Mouse (Mus musculus) liver, embryonic 12.5 days (tissue): ENCODE measurements around the gene Rps27a. TPM values are rescaled to one million over a fixed set of nuclear protein-coding genes. Genes with fewer than 3 reads are reported as not detected.
"Not testable (repeated sequence)": the region's sequence is repeated elsewhere in the genome, so short reads cannot be mapped to it uniquely, and the experiment has no call there.

Source experiments
- ATAC-seq: fragments of 200-750 bp; cut with Nextera tagmentation; 2 replicates; pipeline ENCODE4 v1.8.0; 2017; ENCODE audit warnings: moderate number of reproducible peaks, mild to moderate bottlenecking, moderate library complexity
- H3K27ac ChIP-seq: fragments of 300-500 bp; sonication (generic); 2 replicates; pipeline ENCODE4 v1.5.1; 2016; ENCODE audit warnings: mild to moderate bottlenecking
- H3K27me3 ChIP-seq: fragments of 300-500 bp; sonication (generic); replicated peaks from 2 replicates; pipeline ENCODE4 v1.6.1; 2016; ENCODE audit warnings: mild to moderate bottlenecking, moderate library complexity
- H3K36me3 ChIP-seq: fragments of 300-500 bp; sonication (generic); 2 replicates; pipeline ENCODE4 v1.6.1; 2016; ENCODE audit warnings: mild to moderate bottlenecking, moderate library complexity
- H3K4me1 ChIP-seq: fragments of 300-500 bp; sonication (generic); 2 replicates; pipeline ENCODE4 v1.6.1; 2016
- H3K4me2 ChIP-seq: fragments of 300-500 bp; sonication (generic); 2 replicates; pipeline ENCODE4 v1.6.1; 2016; ENCODE audit warnings: mild to moderate bottlenecking, moderate library complexity
- H3K4me3 ChIP-seq: fragments of 300-500 bp; sonication (generic); 2 replicates; pipeline ENCODE4 v1.5.1; 2016; ENCODE audit warnings: mild to moderate bottlenecking, moderate library complexity
- H3K9ac ChIP-seq: fragments of 300-500 bp; sonication (generic); 2 replicates; pipeline ENCODE4 v1.6.1; 2016; ENCODE audit warnings: mild to moderate bottlenecking, moderate library complexity
- H3K9me3 ChIP-seq: fragments of 300-500 bp; sonication (generic); replicated peaks from 2 replicates; pipeline ENCODE4 v1.6.1; 2016; ENCODE audit warnings: mild to moderate bottlenecking, moderate library complexity
- WGBS: fragments of 180-500 bp; shearing (Covaris S2); methylation state at CpG from one replicate; pipeline ENCODE4 v1.1.7; 2016; ENCODE audit not compliant: insufficient replicate concordance; 5-methylcytosine and 5-hydroxymethylcytosine counted together
- polyA plus RNA-seq: library from polyadenylated mRNA; unstranded; fragments of >200 nt; fragmentation: Nextera tagmentation; extraction: Ambion mirVana; gene quantifications from 2 replicates; pipeline ENCODE4 v1.2.1, GENCODE M21; 2016

Gene Rps27a
- polyA plus RNA-seq, 1 experiment from 2014 or later: 1,054 TPM

GRCm38 (mm10) chr11:29546762-29547161 is 1.1 kb downstream of the Rps27a start:
- ATAC-seq: no peak
- 4% methylated on average over 2 of the region's 2 CpGs for WGBS
- Histone ChIP-seq H3K9me3 (no peaks in the 10 kb centered on the region), H3K4me3 (peak overlapping the region; percentile 88), H3K27me3 (no peaks in the 10 kb centered on the region), H3K27ac (peak overlapping the region; percentile 86), H3K4me2 (peak overlapping the region; percentile 83), H3K9ac (peak overlapping the region; percentile 91), H3K36me3 (peaks cover 47% of the 10 kb centered on the region), H3K4me1 (peaks cover 28% of the 10 kb centered on the region)

GRCm38 (mm10) chr11:29546297-29546696 is 1.6 kb downstream of the Rps27a start:
- Histone ChIP-seq H3K27ac (peak overlapping the region; percentile 86), H3K36me3 (peaks cover 51% of the 10 kb centered on the region), H3K9ac (peak overlapping the region; percentile 91), H3K4me1 (peaks cover 28% of the 10 kb centered on the region), H3K4me3 (peak overlapping the region; percentile 88), H3K4me2 (peak overlapping the region; percentile 83)
- H3K9me3 ChIP-seq, ATAC-seq, H3K27me3 ChIP-seq: not testable (repeated sequence)
- 49% methylated on average over 2 of the region's 2 CpGs for WGBS

- not testable (repeated sequence) for H3K9me3 ChIP-seq, H3K9ac ChIP-seq, ATAC-seq, H3K4me3 ChIP-seq, H3K27me3 ChIP-seq
- WGBS: 74% methylated on average over 4 of the region's 4 CpGs
- Histone ChIP-seq H3K27ac (peak overlapping the region; percentile 36; the same call in 1 of the 2 replicates), H3K4me1 (peaks cover 28% of the 10 kb centered on the region), H3K36me3 (peaks cover 61% of the 10 kb centered on the region), H3K4me2 (peak overlapping the region; percentile 18; the same call in 1 of the 2 replicates)
These were observed 2.7 kb downstream of the Rps27a start for GRCm38 (mm10) chr11:29545150-29545752.

GRCm38 (mm10) chr11:29544225-29544945 is 3.5 kb downstream of the Rps27a start:
- Histone ChIP-seq H3K36me3 (peaks cover 63% of the 10 kb centered on the region), H3K4me2 (no peak overlapping the region), H3K27ac (0 out of 2 replicates have a peak overlapping the region, but pooled peaks have one; percentile 10), H3K9ac (no peak overlapping the region), H3K9me3 (no peaks in the 10 kb centered on the region), H3K4me3 (no peak overlapping the region), H3K4me1 (peaks cover 24% of the 10 kb centered on the region), H3K27me3 (no peaks in the 10 kb centered on the region)
- WGBS: 87% methylated on average over 3 of the region's 3 CpGs
- no peak for ATAC-seq

- Histone ChIP-seq H3K4me2 (no peak overlapping the region), H3K36me3 (peaks cover 78% of the 10 kb centered on the region)
These were observed 9.7 kb downstream of the Rps27a start for GRCm38 (mm10) chr11:29538201-29538600.

GRCm38 (mm10) chr11:29525988-29526794 is 21.7 kb downstream of the Rps27a start, which contains the start of gene Mtif2:
Gene Mtif2, plus strand, starts transcription at chr11:29526408.
- 2% methylated on average over 47 of the region's 47 CpGs for WGBS
- Histone ChIP-seq H3K4me2 (peak within 1 kb of the TSS; percentile 76), H3K4me3 (peak within 1 kb of the TSS; percentile 84), H3K27ac (peak within 1 kb of the TSS; percentile 88), H3K9me3 (no peaks in the 10 kb centered on the region), H3K27me3 (0 out of 2 replicates have a peak, but pooled peaks cover 2% of the 10 kb centered on the region), H3K9ac (peak within 1 kb of the TSS; percentile 84), H3K36me3 (peaks cover 20% of the 10 kb centered on the region), H3K4me1 (peaks cover 25% of the 10 kb centered on the region)
- ATAC-seq: peak; percentile 96

More at GRCm38 (mm10) chr11:29538201-29538600, 9.7 kb downstream of the Rps27a start:
- no peak overlapping the region for H3K4me3 ChIP-seq
- H3K9me3 ChIP-seq: no peaks in the 10 kb centered on the region
- H3K9ac ChIP-seq: no peak overlapping the region
- H3K27me3 ChIP-seq: no peaks in the 10 kb centered on the region
- no peaks in the 10 kb centered on the region for H3K4me1 ChIP-seq
- 94% methylated on average over 1 of the region's 1 CpGs for WGBS
- no peak for ATAC-seq
- H3K27ac ChIP-seq: no peak overlapping the region

- Histone ChIP-seq H3K27ac (peak within 1 kb of the TSS; percentile 82), H3K27me3 (no peaks in the 10 kb centered on the region), H3K36me3 (peaks cover 21% of the 10 kb centered on the region), H3K4me1 (peaks cover 18% of the 10 kb centered on the region), H3K4me2 (peak within 1 kb of the TSS; percentile 81), H3K9ac (peak within 1 kb of the TSS; percentile 78), H3K9me3 (no peaks in the 10 kb centered on the region), H3K4me3 (peak within 1 kb of the TSS; percentile 73)
- 2% methylated on average over 40 of the region's 40 CpGs for WGBS
- peak; percentile 100 for ATAC-seq
These were observed 33.1 kb downstream of the Rps27a start, which contains the start of gene Prorsd1 for GRCm38 (mm10) chr11:29514682-29515412. Gene Prorsd1, minus strand, starts transcription at chr11:29515033.

GRCm38 (mm10) chr11:29514325-29514681 is 33.6 kb downstream of the Rps27a start:
- ATAC-seq: no peak
- 7% methylated on average over 10 of the region's 10 CpGs for WGBS
- Histone ChIP-seq H3K4me1 (peaks cover 18% of the 10 kb centered on the region), H3K9me3 (no peaks in the 10 kb centered on the region), H3K27ac (peak overlapping the region; percentile 82), H3K4me2 (peak overlapping the region; percentile 81), H3K4me3 (peak overlapping the region; percentile 73), H3K27me3 (no peaks in the 10 kb centered on the region), H3K9ac (peak overlapping the region; percentile 78), H3K36me3 (peaks cover 21% of the 10 kb centered on the region)

GRCm38 (mm10) chr11:29512818-29513535 is 34.9 kb downstream of the Rps27a start:
- Histone ChIP-seq H3K4me1 (peaks cover 18% of the 10 kb centered on the region), H3K9ac (no peak overlapping the region), H3K27ac (no peak overlapping the region), H3K4me3 (no peak overlapping the region), H3K27me3 (no peaks in the 10 kb centered on the region), H3K36me3 (peaks cover 21% of the 10 kb centered on the region), H3K4me2 (no peak overlapping the region), H3K9me3 (no peaks in the 10 kb centered on the region)
- ATAC-seq: no peak
- 83% methylated on average over 4 of the region's 4 CpGs for WGBS

GRCm38 (mm10) chr11:29509421-29509820 is 38.5 kb downstream of the Rps27a start:
- Histone ChIP-seq H3K4me2 (no peak overlapping the region), H3K36me3 (peaks cover 23% of the 10 kb centered on the region), H3K4me1 (peaks cover 23% of the 10 kb centered on the region), H3K4me3 (no peak overlapping the region), H3K9me3 (no peaks in the 10 kb centered on the region), H3K27me3 (no peaks in the 10 kb centered on the region), H3K27ac (no peak overlapping the region), H3K9ac (no peak overlapping the region)
- 88% methylated on average over 1 of the region's 1 CpGs for WGBS
- no peak for ATAC-seq
